ENCODE assay signal across 8 mouse cellular contexts in genomic region chr5:3596399-3596766, GRCm38 (mm10). TPM values are rescaled to one million over a fixed set of nuclear protein-coding genes. Genes with fewer than 3 reads are reported as not detected.
A peak's percentile ranks its signal among the peaks of the same experiment; 100 is the strongest.
DNase-seq lines count a peak whose midpoint lies in the region; ATAC-seq and TF ChIP-seq lines count a peak whose summit lies in the region.

TSS of gene Rbm48 (minus strand) at chr5:3596585.

- H3K9ac ChIP-seq in forebrain, embryonic 13.5 days, result peak within 1 kb of the TSS; percentile 78
- peak within 1 kb of the TSS; percentile 64 for H3K9ac ChIP-seq in heart, postnatal 0 days (replicated peaks; ENCODE audit: low read depth, low read length)
- H3K9ac ChIP-seq in liver, embryonic 15.5 days, result peak within 1 kb of the TSS; percentile 75
- H3K9ac ChIP-seq in neural tube, embryonic 12.5 days, result peak within 1 kb of the TSS; percentile 66
- peak within 1 kb of the TSS; percentile 82 for H3K9ac ChIP-seq in stomach, postnatal 0 days (ENCODE audit: low read length)

- 0% methylated on average over 31 of the region's 31 CpGs for WGBS in forebrain, embryonic 13.5 days
- WGBS in heart, postnatal 0 days, result under 1% methylated on average over 31 of the region's 31 CpGs
- under 1% methylated on average over 31 of the region's 31 CpGs for WGBS in liver, embryonic 15.5 days (ENCODE audit: insufficient replicate concordance)
- under 1% methylated on average over 31 of the region's 31 CpGs for WGBS in neural tube, embryonic 12.5 days
- under 1% methylated on average over 31 of the region's 31 CpGs for WGBS in stomach, postnatal 0 days

- H3K4me2 ChIP-seq in forebrain, embryonic 13.5 days, result peak within 1 kb of the TSS; percentile 79
- peak within 1 kb of the TSS; percentile 74 for H3K4me2 ChIP-seq in heart, postnatal 0 days (ENCODE audit: low read depth, low read length)
- H3K4me2 ChIP-seq in liver, embryonic 15.5 days, result peak within 1 kb of the TSS; percentile 90
- H3K4me2 ChIP-seq in neural tube, embryonic 12.5 days (replicated peaks), result peak within 1 kb of the TSS; percentile 88
- peak within 1 kb of the TSS; percentile 86 for H3K4me2 ChIP-seq in stomach, postnatal 0 days (replicated peaks; ENCODE audit: low read depth)

- no peak for TF ChIP-seq EP300 in heart, postnatal 0 days (IDR thresholded peaks at IDR 0.05; ENCODE audit: low read depth)
- TF ChIP-seq EP300 in stomach, postnatal 0 days (optimal IDR thresholded peaks at IDR 0.05), result no peak

- H3K4me1 ChIP-seq in forebrain, embryonic 13.5 days, result peaks cover 19% of the 10 kb centered on the region
- peaks cover 11% of the 10 kb centered on the region for H3K4me1 ChIP-seq in heart, postnatal 0 days (ENCODE audit: control insufficient read depth, insufficient read depth)
- peaks cover 26% of the 10 kb centered on the region for H3K4me1 ChIP-seq in liver, embryonic 15.5 days (replicated peaks)
- peaks cover 15% of the 10 kb centered on the region for H3K4me1 ChIP-seq in neural tube, embryonic 12.5 days
- H3K4me1 ChIP-seq in stomach, postnatal 0 days (replicated peaks; ENCODE audit: control insufficient read depth, insufficient read depth), result peaks cover 4% of the 10 kb centered on the region; the same call in 1 of the 2 replicates

- no peaks in the 10 kb centered on the region for H3K9me3 ChIP-seq in forebrain, embryonic 13.5 days (replicated peaks)
- no peaks in the 10 kb centered on the region for H3K9me3 ChIP-seq in heart, postnatal 0 days (replicated peaks; ENCODE audit: control insufficient read depth, low read length)
- no peaks in the 10 kb centered on the region for H3K9me3 ChIP-seq in liver, embryonic 15.5 days (replicated peaks)
- H3K9me3 ChIP-seq in neural tube, embryonic 12.5 days, result no peaks in the 10 kb centered on the region
- H3K9me3 ChIP-seq in stomach, postnatal 0 days (ENCODE audit: control insufficient read depth, low read length), result no peaks in the 10 kb centered on the region

- peaks cover 11% of the 10 kb centered on the region for H3K36me3 ChIP-seq in forebrain, embryonic 13.5 days (ENCODE audit: poor library complexity, severe bottlenecking)
- H3K36me3 ChIP-seq in heart, postnatal 0 days (replicated peaks; ENCODE audit: control insufficient read depth, insufficient read depth, low read length), result peaks cover 7% of the 10 kb centered on the region
- H3K36me3 ChIP-seq in liver, embryonic 15.5 days (replicated peaks), result peaks cover 15% of the 10 kb centered on the region
- H3K36me3 ChIP-seq in neural tube, embryonic 12.5 days, result peaks cover 8% of the 10 kb centered on the region
- H3K36me3 ChIP-seq in stomach, postnatal 0 days (ENCODE audit: control insufficient read depth, insufficient read depth, low read length), result no peaks in the 10 kb centered on the region

- peak; percentile 73 for ATAC-seq in cerebellum, adult (ENCODE audit: insufficient number of reproducible peaks, low FRiP score, low TSS enrichment)
- peak; percentile 89 for ATAC-seq in forebrain, embryonic 13.5 days
- peak; percentile 84 for ATAC-seq in heart, postnatal 0 days (ENCODE audit: insufficient read depth, low read depth)
- peak; percentile 70 for ATAC-seq in liver, embryonic 15.5 days (ENCODE audit: insufficient read depth)
- ATAC-seq in neural tube, embryonic 12.5 days (ENCODE audit: low FRiP score, low read depth), result peak; percentile 87
- ATAC-seq in stomach, postnatal 0 days (ENCODE audit: low FRiP score, low TSS enrichment), result peak; percentile 88

- peak; percentile 90 for DNase-seq in ES-CJ7 (ENCODE audit: low read depth, low spot score)
- peak; percentile 71 for DNase-seq in heart, postnatal 0 days (ENCODE audit: low spot score)
- DNase-seq in kidney, postnatal 4 days, result peak; percentile 86 to 92
- peak; percentile 88 for DNase-seq in stomach, postnatal 0 days (ENCODE audit: low spot score)

- no peaks in the 10 kb centered on the region for H3K27me3 ChIP-seq in forebrain, embryonic 13.5 days
- H3K27me3 ChIP-seq in heart, postnatal 0 days (ENCODE audit: control insufficient read depth, insufficient read depth, low read length), result no peaks in the 10 kb centered on the region
- no peaks in the 10 kb centered on the region for H3K27me3 ChIP-seq in liver, embryonic 15.5 days
- no peaks in the 10 kb centered on the region for H3K27me3 ChIP-seq in neural tube, embryonic 12.5 days (replicated peaks)
- H3K27me3 ChIP-seq in stomach, postnatal 0 days (ENCODE audit: control insufficient read depth, insufficient read depth, low read length), result no peaks in the 10 kb centered on the region

- H3K4me3 ChIP-seq in forebrain, embryonic 13.5 days, result peak within 1 kb of the TSS; percentile 79
- H3K4me3 ChIP-seq in heart, postnatal 0 days (ENCODE audit: low read depth, low read length), result peak within 1 kb of the TSS; percentile 83
- peak within 1 kb of the TSS; percentile 86 for H3K4me3 ChIP-seq in liver, embryonic 15.5 days (replicated peaks)
- peak within 1 kb of the TSS; percentile 70 for H3K4me3 ChIP-seq in neural tube, embryonic 12.5 days
- peak within 1 kb of the TSS; percentile 80 for H3K4me3 ChIP-seq in stomach, postnatal 0 days (ENCODE audit: low read depth, low read length)

- peak within 1 kb of the TSS; percentile 57 for H3K27ac ChIP-seq in forebrain, embryonic 13.5 days
- peak within 1 kb of the TSS; percentile 78 for H3K27ac ChIP-seq in heart, postnatal 0 days (ENCODE audit: low read depth)
- H3K27ac ChIP-seq in liver, embryonic 15.5 days (replicated peaks), result peak within 1 kb of the TSS; percentile 71
- no peak within 1 kb of the TSS for H3K27ac ChIP-seq in neural tube, embryonic 12.5 days
- peak within 1 kb of the TSS; percentile 84 for H3K27ac ChIP-seq in stomach, postnatal 0 days (replicated peaks)

- TF ChIP-seq CTCF in heart, postnatal 0 days (IDR thresholded peaks at IDR 0.05; ENCODE audit: low read depth), result peak; percentile 67
- TF ChIP-seq CTCF in stomach, postnatal 0 days (IDR thresholded peaks at IDR 0.05; ENCODE audit: low read depth), result peak; percentile 80

RNA-seq across cellular contexts. Expression of gene Rbm48, which starts in this region (rescaled TPM):
- polyA plus RNA-seq in forebrain, embryonic 13.5 days (2015; fragmentation: Nextera tagmentation; extraction: Ambion mirVana), result 16.2 and 16.8 TPM in 2 replicates
- total RNA-seq in heart, postnatal 0 days (2014; rRNA removed; ENCODE audit: low replicate concordance), result 3.5 and 9.5 TPM in 2 replicates
- polyA plus RNA-seq in heart, postnatal 0 days (2015; fragmentation: Nextera tagmentation; extraction: Ambion mirVana), result 5.9 and 6.2 TPM in 2 replicates
- 4.9 and 5.6 TPM in 2 replicates for polyA plus RNA-seq in liver, embryonic 15.5 days (2015; fragmentation: Nextera tagmentation; extraction: Ambion mirVana)
- polyA plus RNA-seq in neural tube, embryonic 12.5 days (2016; fragmentation: Nextera tagmentation; extraction: Ambion mirVana), result 12.6 and 15.1 TPM in 2 replicates
- 7.0 TPM in 2 replicates for polyA plus RNA-seq in stomach, postnatal 0 days (2015; fragmentation: Nextera tagmentation; extraction: Ambion mirVana)
